Mouse (Mus musculus) thymus, adult 18-20 months (tissue): ENCODE data around the gene Igfbpl1.

ENCODE experiments used
- DNase-seq, 2 experiments: peaks; one replicate each; pipeline ENCODE4 v3.0.0; 2022; ENCODE audit warnings: mixed read lengths in 2 of 2

Gene Igfbpl1

DNA sequence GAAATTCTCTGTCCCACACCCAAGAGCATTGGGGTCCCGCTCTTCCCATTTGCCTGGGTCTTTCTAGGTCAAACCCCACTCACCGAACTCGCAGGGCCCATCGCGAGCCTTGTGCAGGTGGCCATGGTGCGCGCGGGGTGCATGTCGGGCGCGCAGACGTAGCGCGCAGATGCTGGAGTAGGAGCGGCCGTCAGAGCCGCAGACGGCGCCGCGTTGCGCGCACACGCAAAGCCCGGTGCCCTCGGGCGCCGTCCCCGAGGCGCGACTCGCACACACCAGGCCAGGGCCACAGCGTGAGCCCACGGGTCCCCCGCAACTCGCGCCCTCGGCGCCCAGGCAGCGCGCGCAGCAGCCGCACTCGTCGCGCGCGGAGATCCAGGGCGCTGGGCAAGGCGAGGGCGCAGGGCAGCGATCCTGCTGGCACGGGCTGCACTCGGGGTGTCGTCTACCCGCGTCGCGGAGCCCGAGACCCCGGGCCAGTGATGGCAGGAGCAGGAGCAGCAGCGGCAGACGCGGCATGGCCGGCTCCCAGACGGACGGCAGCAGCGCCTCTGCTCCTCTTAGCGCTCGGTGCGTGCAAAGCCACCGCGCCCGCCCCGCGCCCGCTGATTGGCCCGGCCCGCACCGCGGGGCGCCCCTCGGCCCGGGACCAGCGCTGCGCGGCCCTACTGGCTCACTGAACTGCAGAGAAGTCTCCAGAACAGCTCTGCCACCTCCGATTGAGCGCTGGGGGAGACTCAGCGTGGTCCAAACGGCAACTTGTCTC, at the start of gene Igfbpl1:
TSS of gene Igfbpl1 (minus strand) at position 649 of the 766 bp plus-strand sequence.
- DNase-seq, result no peak

DNA sequence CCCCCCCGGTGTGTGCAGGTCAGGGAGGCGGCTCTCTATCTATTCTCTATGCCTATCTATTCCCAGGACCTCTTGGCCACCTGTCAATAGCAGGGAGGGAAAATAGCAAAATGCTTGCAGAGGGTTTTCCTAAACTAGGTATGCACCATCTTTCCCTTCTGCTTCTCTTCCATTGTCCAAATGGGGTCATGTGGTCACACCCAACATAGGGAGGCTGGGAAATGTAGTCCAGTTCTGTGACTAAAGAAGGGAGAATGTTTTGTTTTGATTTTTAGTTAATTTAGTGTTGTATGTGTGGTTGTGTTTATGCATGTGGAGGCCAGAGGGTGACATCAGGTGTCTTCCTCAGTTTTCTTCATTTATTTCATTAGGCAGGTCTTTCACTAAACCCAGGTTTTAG, 45.4 kb upstream of the Igfbpl1 start:
- no peak for DNase-seq

DNA sequence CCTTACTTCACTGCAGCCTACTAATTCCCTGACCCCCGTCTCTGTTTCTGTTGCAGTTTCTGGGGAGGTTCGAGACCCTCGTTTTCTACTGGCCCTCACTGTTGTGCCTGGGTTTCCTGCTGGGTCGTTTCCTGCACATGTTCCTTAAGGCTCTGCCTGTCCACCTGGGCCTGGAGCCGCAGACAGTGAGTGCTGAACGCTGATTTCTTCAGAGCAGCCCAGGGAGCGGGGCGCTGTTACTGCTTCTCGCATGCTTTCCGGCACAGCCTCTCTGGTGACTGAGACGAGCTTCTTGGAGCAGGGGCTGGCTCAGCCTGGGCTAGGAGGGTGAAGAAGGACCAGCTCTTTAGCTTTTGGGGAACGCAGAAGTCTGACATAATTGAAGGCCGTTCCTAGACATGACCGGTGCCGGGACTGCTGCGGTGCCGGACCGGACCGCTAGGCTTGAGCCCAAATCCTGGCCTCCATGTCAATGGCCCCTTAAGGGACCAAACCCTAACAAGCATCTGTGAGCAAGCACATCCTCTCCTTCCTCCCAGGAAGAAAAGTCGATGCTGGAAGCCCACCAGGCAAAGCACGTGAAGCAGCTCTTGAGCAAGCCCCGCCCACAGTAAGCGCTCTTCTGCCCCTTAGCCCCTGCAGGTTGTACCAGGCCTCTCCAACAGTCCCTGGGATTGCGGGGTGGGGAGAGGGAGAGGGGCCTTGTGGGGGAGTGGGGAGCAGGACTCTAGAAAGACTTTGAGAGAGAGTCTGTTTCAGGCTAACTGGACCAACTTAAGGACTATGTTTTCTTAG, 42.5 kb upstream of the Igfbpl1 start:
- DNase-seq, result no peak

DNA sequence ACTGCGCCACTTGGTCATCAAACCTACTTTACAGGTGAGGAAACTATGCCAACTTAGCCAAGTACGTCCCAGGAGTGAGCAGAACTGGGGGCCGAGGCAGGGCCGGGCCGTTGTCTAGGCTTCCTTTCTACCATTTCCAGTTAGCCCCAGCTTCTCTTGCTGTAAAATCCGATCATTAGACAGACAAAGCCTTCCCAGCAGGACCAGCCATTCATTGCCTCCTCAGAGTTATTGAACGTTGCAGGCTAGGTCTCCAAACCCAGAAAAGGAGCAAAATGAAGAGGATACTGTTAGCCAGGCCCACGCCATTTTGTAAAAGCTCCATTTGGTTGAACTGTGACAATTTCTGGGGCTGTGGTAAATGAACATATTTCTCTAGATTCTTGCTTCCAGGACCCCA, 40.7 kb upstream of the Igfbpl1 start:
- no peak for DNase-seq

DNA sequence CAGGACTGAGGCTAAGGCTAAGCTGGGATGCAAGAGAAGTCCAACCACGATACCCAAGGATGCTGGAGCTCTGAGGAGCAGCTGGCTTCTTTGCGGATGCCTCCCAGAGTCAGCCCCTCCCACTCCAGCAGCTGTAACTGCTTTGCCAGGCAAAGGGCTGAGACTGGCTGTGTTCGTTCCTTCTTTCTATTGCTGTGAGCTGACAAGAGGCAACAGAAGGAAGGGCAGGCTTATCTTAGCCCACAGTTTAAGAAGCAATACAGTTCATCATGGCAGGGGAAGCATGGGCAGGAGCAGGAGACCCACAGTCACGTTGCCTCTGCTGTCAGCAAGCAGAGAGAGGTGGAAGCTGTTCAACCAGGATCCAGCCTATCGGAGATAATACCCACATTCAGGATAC, 34.4 kb upstream of the Igfbpl1 start:
- DNase-seq, result no peak

DNA sequence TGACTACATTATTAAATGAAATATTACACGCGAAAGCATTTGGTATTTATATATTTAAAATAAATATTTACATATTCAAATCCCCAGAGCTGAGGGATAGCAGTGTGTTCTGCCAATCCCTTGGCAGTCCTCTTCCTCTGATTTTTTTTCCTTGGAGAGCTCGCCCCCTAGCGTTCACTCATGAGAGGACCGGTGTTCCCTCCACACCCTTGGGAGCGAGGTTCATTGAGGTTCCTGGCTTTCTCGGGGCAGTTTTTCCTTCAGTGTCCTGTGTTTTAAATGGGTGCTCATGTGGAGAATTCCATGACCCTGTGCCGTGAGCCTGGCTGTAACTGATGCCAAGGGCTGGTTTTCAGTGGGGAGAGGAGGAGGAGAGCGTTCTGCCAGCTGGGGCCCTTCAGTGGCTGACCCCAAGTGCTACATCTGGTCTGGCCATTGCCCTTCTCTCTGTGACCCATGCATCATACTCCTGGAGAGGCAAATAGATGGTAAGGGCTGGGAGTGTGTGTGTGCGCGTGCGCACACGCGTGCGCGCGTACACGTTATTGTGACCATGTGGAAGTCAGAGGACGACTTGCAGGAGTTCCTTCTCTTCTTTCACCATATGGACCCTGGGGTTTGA, 29.2 kb upstream of the Igfbpl1 start:
- DNase-seq, result peak in 1 of 2 experiments; percentile 8

DNA sequence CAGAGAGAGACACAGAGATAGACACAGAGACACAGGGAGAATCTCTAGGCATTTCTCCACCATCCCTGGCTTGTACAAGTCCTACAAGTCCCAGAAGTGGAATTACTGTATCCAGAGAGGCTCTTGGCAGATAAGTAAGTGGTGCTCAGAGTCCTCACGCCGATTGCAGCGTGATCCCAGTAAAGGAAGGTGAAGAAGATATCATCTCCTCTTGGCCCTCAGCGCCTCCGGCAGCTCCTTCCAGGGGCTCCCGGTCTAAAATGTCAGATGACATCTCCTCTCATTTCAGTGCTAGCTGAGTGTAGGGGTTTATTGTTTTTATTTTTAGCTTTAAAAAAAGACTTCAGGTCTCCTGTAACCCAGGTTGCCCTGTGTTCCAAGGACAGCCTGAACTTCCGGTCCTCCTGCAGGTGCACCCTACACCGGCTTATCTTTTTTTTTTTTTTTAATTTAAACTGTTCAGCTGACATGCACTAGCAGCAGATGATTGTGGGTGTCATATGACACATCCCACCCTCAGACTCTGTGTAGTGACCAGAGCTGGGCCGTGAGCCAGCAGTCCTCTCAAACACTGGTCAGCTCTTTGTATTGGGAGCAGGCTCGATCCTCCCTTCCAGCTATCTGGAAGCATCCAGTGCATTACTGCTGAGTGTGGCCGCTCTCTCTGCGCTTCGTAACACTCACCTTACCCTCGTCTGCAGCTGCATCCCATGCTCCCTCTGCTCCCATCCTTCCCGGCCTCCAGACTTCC, 26.9 kb upstream of the Igfbpl1 start:
- DNase-seq, result no peak

DNA sequence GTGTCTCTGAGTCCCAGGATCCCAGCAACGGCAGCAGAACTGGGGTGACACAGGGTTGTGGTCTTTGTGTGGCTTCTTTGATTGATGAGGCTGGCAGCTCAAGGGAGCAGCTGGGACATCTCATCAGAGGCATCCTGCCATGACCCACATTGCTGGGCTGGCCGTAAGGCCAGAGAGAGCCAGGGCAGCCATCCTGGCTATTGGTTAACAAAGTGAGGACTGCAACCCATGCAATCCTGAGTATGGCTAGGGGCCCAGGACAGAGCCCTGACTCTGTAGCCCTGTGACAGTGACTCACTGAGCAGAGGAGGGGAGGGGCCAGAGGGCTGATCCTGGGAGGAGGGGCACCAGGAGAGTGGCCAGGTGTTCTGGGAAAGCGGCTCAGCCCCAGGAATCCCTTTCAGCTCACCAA, 24.9 kb upstream of the Igfbpl1 start:
- DNase-seq, result no peak

DNA sequence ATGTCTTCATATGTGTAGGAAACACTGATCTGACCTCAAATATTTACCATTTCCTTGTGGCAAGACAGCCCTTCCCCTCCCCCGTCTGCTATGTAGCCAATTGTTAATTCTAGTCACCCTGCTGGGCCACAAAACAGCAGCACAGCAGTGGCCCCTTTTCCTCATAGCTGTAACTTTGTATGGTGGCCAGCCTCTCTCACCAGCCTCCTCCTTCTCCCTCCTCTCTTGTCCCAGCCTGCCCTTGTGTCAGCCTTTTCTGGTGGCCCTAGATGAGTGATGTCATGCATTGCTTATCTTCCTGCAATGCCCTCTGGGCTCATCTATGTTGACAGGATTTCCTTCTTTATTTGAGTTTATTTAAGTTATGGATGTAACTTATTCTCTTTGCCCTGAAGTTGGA, 22.7 kb upstream of the Igfbpl1 start:
- DNase-seq, result no peak

DNA sequence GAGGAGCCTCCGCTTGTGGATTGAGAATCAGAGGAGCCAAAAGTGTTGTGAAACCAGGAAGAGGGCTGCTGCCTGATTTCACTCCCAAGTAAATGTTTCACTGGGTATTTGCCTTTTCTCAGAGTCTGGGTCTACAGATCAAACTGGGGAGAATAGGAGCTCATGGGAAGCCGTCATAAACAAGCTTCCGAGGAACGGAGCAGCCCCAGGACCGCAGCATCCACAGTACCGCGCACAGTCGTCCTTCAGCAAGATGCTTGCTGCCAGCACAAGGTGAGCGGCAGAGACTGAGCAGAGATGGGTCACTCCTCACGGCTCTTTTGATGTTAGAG, 22.1 kb upstream of the Igfbpl1 start:
- DNase-seq, result no peak

DNA sequence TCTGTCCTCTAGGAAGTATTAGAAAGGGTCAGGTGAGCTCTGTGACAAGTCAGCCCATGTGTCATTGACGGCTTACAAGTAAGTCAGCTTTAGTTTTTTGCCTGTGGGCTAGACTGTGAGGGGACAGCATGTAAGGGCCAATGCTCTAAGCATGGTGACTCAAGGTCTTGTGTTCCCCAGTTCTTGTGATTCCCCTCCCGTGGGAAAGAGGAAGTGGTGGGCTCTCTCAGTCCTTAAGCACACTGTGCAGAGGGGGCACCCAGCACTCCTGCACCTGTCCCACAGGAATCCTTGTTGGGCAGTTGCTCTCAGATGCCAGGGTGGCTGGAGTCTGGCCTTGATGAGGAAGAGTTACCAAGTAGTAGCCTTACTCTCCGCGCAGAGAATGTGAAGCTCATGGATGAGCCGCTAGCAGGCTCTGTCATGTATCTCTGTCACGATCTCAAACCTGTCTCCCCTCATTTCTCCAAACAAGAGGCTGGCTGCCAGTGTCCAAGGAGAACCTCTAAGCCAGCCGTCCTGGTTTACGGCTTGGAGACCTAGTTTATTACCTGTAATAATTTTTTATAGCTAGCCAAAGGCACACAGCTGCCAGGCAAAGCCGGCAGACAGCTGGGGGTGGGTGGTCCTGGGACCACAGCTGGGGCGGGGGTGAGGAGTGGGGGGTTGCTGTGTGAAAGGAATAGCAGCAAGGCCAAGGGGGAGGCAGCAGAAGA, 21.5 kb upstream of the Igfbpl1 start, which contains the start of gene Stra6l:
TSS of gene Stra6l (plus strand) at position 556 of the 716 bp plus-strand sequence.
- no peak for DNase-seq

DNA sequence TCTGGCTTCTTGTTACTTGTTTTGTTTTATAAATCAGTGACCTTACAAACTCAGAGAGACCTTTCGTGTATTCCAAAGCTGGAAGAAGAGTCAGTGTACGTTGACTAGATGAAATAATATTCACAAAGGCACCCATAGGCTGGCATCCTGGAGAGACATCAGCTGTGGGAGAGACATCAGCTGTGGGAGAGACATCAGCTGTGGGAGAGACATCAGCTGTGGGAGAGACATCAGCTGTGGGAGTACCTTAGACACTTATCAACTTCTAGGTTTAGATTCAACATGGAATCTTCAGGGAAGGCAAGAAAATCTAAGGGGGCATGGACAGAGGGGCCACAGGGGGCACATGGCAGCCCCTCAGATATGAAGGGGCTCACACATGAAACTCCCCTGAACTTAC, 19.5 kb upstream of the Igfbpl1 start:
- DNase-seq, result no peak

DNA sequence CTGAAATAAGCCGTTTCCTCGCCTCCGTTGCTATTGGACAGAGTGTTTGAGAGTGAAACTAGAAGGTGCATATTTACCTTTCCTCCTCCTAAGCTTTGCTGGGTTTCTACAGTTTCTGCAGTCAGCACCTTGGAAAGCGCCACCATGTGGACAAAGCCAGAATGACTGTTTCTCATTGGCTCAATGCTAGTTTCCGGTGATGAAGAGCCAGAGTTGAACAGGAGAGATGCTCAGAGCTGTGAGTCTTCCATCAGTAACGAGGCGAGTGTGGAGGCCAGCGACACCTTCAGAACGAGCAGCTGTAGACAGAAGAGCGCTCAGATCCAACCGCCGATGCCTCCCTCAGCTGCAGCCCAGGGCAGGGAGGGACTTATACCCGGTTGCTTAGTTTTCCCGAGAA, 17.6 kb upstream of the Igfbpl1 start:
- no peak for DNase-seq

DNA sequence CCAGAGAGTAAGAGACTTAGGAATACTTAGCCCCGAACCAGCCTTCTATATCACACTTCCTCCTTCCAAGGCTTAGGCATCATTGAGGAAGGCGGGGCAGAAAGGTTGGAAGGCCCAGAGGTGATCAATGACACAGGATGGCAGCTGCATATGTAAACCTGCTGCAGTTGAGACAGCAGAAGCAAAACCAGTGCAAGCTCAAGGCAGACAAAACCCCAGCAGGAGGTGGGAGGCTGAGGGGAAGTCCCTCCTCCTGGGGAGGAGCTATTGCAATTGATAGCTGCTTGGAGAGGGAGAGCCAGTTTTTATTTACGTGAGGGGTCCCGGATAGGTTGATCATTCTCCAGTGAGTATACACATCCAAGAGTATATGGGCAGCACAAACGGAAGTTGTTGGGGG, 6.7 kb upstream of the Igfbpl1 start:
- no peak for DNase-seq

DNA sequence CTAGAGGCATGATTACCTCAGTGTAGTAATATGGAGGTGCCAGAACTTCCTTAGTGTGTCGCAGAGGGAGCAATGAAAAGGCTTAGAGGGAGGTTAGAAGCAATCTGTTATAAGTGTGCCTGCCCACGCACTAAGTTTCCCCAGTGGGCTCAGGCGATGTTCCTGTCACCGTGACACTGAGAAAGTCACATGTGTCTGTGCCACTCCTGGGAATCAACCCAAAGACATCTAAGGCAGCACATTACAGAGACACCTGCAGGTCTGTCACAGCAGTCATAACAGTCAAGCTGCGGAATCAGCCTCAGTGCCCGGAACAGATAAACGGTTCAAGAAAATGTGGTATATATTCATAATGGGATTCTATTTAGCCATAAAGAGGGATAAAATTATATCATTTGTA, 5.3 kb upstream of the Igfbpl1 start:
- no peak for DNase-seq

DNA sequence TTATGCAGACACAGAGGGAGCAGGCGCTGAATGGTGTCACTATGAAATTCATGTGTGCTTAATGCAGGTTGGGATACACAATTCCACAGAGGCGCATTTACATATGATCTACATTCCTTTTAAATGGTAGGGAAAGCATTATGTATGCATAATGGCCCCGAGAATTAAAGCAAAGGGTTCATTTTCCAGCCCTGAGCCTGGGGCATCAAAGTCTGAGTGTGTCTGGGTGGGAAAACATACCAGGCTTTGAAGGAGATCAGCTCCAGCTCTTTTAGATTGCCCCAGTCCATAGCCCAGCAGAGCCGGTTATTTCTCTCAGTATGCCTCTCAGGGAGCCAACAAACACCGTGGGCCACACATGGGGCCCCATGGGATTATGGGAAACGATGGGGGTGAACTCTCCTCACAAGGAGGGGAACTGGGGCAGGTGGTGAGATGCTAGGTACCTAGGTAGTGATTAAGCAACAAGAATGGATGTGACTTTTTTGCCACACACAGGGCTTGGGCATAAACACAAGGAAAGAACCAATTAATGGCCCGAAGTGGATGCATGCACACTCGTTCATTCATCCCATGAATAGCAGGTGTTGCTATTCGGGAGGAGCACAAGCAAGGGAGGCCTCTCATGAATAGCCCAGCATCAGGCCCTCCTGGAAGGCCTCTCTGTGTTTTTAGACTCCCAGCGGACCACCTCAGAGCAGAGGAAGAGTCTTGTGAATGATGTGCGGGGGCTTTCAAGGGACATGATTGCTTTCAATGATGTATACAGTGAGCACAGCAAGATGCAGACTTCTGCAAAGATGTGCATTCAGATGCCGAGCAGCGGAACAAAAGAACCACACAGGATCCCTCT, 3.4 kb upstream of the Igfbpl1 start:
- DNase-seq, result no peak

DNA sequence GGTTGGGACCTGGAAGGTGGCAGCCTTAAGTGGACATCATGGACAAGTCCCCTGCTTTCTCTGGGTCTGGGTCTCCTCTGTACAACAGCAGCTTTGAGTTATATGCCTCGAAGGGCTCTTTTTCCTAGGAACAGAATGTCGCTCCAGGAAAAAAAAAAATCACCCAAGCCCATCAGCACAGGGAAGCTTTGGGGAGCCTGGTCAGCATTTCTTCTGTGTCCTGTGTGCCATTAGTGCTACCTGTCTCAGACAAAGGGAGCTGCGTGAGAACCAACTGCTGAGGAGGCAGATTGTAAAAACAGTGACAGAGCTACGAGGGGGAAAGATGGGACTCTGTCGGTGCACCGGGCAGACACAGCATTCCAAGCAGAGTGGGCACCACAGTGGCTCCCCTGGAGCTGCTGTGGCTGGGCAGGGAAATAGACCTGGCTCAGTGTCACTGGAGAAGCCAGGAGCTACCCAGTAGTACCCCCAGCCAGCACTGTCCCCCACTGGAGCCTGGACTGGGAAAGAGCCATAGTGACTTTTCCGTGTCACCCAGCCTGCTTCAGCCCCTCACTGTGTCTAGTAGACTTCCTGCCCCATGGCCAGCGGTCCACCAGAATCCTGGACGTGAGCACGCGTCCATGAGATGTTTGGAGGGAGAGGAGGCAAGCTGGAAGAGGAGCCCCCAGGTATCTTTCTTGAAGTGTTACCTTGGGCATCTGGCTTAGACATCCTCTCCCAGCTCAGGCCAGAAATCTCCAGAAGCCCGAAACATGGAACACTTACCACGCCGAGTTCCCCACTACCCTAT, 1.8 kb downstream of the Igfbpl1 start:
- no peak for DNase-seq

DNA sequence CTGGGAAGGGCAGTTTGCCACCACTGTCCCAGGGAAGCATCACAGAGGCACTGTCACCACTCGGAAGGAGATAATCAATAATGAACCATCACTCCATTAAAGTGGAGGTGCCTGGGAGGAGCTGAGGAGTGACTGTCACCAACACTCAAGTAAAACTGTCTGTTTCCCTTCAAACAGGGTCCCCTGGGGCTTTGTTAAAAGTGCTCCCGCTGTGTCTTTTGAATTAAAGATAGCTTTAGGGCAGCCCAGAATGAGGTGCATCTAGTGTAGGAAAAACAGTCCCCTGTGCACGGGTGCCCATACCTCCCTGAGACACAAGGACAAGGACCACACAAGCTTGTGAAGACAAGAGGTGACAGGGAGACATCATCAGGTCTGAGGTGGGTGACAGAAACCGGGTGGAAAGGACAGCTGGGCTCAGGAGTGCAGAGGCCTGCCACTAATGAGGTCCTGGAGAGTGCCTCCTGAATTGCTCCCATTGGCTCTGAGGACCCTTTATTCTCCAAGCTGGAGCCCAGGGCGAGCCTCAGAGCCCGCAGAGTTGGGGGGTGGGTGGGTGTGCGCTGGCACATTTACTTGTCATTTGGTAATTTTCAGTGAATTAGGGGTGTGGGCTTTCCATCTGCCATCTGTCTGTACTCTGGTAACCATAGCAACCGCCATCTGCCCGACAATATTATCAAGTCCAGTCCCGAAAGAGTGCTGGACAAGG, 2.5 kb downstream of the Igfbpl1 start:
- DNase-seq, result no peak

DNA sequence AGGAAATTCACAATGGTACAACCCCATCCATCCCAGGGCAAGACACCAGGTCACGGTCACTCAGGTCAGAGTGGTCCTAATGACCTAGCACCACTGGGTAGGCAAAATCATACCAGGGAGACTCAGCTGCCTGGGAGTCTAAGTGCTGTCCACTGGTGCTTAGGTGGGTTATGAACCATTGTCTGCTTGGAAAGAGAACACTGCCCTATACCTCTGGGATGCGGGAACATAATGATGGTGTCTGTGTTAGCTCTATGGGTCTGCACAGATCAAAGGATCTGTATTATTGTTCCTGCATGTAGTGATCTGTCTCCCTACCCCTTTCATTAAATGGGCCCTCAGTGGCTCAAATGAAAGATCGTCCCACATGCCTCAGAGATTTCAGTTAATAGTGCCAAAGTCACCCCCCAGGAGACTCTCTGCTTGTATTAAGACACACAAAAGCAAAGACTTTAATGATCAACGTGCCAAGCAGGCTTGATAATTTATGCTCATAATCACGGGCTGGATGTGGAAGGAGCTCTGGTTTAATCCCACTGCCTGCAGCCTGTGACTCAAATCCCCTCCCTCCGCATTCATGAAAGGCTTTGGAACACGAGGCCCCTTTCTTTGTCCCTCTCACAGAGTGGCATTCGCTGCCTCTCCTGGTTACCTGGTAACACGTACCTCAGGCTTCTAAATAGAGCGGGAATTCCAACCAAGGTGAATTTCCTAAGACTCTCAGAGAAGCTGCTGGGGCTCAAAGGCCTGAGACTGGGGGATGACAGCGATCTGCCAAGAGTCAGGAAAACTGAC, 3.7 kb downstream of the Igfbpl1 start:
- DNase-seq, result no peak
